Mouse (Mus musculus): ENCODE results near the gene Adsl.

Adsl gene

GRCm38 (mm10) chr15:80939401-80939800, 8.9 kb upstream of the Adsl start:
- in situ Hi-C loops (cut with MboI; ENCODE audit: low sequenced_read_pairs) = no loop called here

- in situ Hi-C loops (cut with MboI; ENCODE audit: low sequenced_read_pairs) = no loop called here
Measured at GRCm38 (mm10) chr15:80941468-80942040, 6.7 kb upstream of the Adsl start.

GRCm38 (mm10) chr15:80945851-80946250, 2.4 kb upstream of the Adsl start:
- in situ Hi-C loops (cut with MboI; ENCODE audit: low sequenced_read_pairs) = no loop called here

GRCm38 (mm10) chr15:80949431-80949830, 1.1 kb downstream of the Adsl start:
- in situ Hi-C loops (cut with MboI; ENCODE audit: low sequenced_read_pairs) = no loop called here

- in situ Hi-C loops (cut with MboI; ENCODE audit: low sequenced_read_pairs) = no loop called here
Measured at GRCm38 (mm10) chr15:80950055-80950454, 1.8 kb downstream of the Adsl start.

- in situ Hi-C loops (cut with MboI; ENCODE audit: low sequenced_read_pairs) = no loop called here
Measured at GRCm38 (mm10) chr15:80953971-80954370, 5.7 kb downstream of the Adsl start.

- in situ Hi-C loops (cut with MboI; ENCODE audit: low sequenced_read_pairs) = no loop called here
Measured at GRCm38 (mm10) chr15:80954861-80955260, 6.6 kb downstream of the Adsl start.

GRCm38 (mm10) chr15:80955836-80956438, 7.6 kb downstream of the Adsl start:
- in situ Hi-C loops (cut with MboI; ENCODE audit: low sequenced_read_pairs) = no loop called here

- in situ Hi-C loops (cut with MboI; ENCODE audit: low sequenced_read_pairs) = no loop called here
Measured at GRCm38 (mm10) chr15:80969371-80969770, 21.1 kb downstream of the Adsl start.

GRCm38 (mm10) chr15:80974311-80974710, 26.0 kb downstream of the Adsl start:
- in situ Hi-C loops (cut with MboI; ENCODE audit: low sequenced_read_pairs) = no loop called here

- in situ Hi-C loops (cut with MboI; ENCODE audit: low sequenced_read_pairs) = no loop called here
Measured at GRCm38 (mm10) chr15:80975666-80976065, 27.4 kb downstream of the Adsl start.

- in situ Hi-C loops (cut with MboI; ENCODE audit: low sequenced_read_pairs) = no loop called here
Measured at GRCm38 (mm10) chr15:80977620-80978334, 29.5 kb downstream of the Adsl start, which contains the start of gene Sgsm3. Gene Sgsm3 (plus strand): TSS chr15:80977765.

- in situ Hi-C loops (cut with MboI; ENCODE audit: low sequenced_read_pairs) = no loop called here
Measured at GRCm38 (mm10) chr15:80979611-80980010, 31.3 kb downstream of the Adsl start.

- in situ Hi-C loops (cut with MboI; ENCODE audit: low sequenced_read_pairs) = no loop called here
Measured at GRCm38 (mm10) chr15:80981176-80981575, 32.9 kb downstream of the Adsl start.

- in situ Hi-C loops (cut with MboI; ENCODE audit: low sequenced_read_pairs) = no loop called here
Measured at GRCm38 (mm10) chr15:80983264-80983663, 35.0 kb downstream of the Adsl start.

GRCm38 (mm10) chr15:80988331-80988730, 40.0 kb downstream of the Adsl start:
- in situ Hi-C loops (cut with MboI; ENCODE audit: low sequenced_read_pairs) = no loop called here

GRCm38 (mm10) chr15:80989712-80990111, 41.4 kb downstream of the Adsl start:
- in situ Hi-C loops (cut with MboI; ENCODE audit: low sequenced_read_pairs) = no loop called here

- in situ Hi-C loops (cut with MboI; ENCODE audit: low sequenced_read_pairs) = no loop called here
Measured at GRCm38 (mm10) chr15:80994959-80995358, 46.7 kb downstream of the Adsl start.

GRCm38 (mm10) chr15:80996090-80996835, 48.0 kb downstream of the Adsl start:
- in situ Hi-C loops (cut with MboI; ENCODE audit: low sequenced_read_pairs) = no loop called here

- in situ Hi-C loops (cut with MboI; ENCODE audit: low sequenced_read_pairs) = no loop called here
Measured at GRCm38 (mm10) chr15:80997077-80997476, 48.8 kb downstream of the Adsl start.

GRCm38 (mm10) chr15:81000419-81001138, 52.3 kb downstream of the Adsl start:
- in situ Hi-C loops (cut with MboI; ENCODE audit: low sequenced_read_pairs) = no loop called here
